Mouse (Mus musculus): Measurements from ENCODE around the gene Catsper1. TPM values are rescaled to one million over a fixed set of nuclear protein-coding genes. Genes with fewer than 3 reads are reported as not detected.

Catsper1 gene
- polyA plus RNA-seq, 1 experiment from 2014 or later: not detected

DNA sequence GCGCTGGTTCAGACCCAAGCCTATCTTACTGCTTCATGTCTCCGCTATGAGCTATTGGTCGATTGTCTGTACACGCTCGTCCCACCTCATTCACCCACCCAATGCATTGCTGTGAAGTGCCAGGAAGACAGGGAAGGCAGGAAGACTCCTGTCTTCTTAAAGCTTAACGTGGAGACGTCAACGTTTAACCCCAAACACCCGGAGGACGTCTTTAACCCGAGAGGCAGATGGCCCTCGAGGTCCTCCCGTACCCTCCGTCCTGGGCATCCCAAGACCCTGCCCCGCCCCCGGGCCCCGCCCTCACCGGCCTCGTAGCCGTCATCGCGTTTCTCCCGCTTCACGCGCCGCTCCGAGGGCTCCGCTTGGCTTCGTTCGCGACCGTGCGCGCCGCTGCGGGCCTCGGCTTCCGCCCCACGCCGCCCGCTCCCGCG lies 52.5 kb downstream of the Catsper1 start:
- ATAC-seq: peak; percentile 46
- H3K4me3 ChIP-seq: peak overlapping the region; percentile 100
- under 1% methylated on average over 37 of the region's 43 CpGs for WGBS
- no peaks in the 10 kb centered on the region for H3K9me3 ChIP-seq (replicated peaks)
- peak overlapping the region; percentile 93 for H3K9ac ChIP-seq
- peaks cover 34% of the 10 kb centered on the region for H3K36me3 ChIP-seq (ENCODE audit: poor library complexity, severe bottlenecking)
- H3K4me2 ChIP-seq: peak overlapping the region; percentile 98
- no peaks in the 10 kb centered on the region for H3K27me3 ChIP-seq
- peak overlapping the region; percentile 78 for H3K27ac ChIP-seq
- peaks cover 40% of the 10 kb centered on the region for H3K4me1 ChIP-seq

DNA sequence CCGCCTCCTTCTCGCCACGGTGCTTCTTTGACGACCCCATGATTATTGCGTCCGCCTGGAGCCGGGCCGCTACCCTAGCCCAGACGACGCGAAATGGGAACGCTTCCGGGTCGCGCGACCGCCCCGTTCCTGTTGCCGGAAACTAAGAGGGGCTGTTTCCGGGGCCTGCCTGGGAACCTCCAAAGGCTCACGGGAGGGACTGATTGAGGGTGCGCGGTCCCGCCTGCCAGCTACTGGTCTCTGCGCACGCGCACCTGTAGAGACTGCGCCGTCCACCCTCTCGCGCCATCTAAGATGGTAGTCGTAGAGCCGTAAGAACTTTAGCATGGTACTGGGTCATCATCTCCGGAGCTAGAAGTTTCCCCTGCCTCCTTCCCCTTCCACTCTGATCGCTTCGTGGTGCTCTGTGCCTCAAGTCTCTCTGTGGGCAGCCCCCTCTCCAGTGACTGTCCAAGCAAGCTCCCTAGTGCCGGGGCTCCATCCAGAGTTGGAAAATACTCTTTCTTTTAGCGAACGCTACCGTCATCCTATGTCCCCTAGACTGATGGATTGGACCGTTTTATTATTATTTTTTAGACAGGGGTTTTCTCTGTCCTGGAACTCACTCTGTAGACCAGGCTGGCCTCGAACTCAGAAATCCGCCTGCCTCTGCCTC lies 53.2 kb downstream of the Catsper1 start, which contains the start of gene Sart1:
TSS of gene Sart1 (minus strand) at position 116 of the 655 bp plus-strand sequence.
- H3K27ac ChIP-seq: peak within 1 kb of the TSS; percentile 78
- no peaks in the 10 kb centered on the region for H3K27me3 ChIP-seq
- 2% methylated on average over 43 of the region's 43 CpGs for WGBS
- H3K4me1 ChIP-seq: peaks cover 42% of the 10 kb centered on the region
- H3K4me3 ChIP-seq: peak within 1 kb of the TSS; percentile 100
- ATAC-seq: peak; percentile 98
- no peaks in the 10 kb centered on the region for H3K9me3 ChIP-seq (replicated peaks)
- H3K9ac ChIP-seq: peak within 1 kb of the TSS; percentile 93
- H3K4me2 ChIP-seq: peak within 1 kb of the TSS; percentile 98
- peaks cover 27% of the 10 kb centered on the region for H3K36me3 ChIP-seq (ENCODE audit: poor library complexity, severe bottlenecking)

DNA sequence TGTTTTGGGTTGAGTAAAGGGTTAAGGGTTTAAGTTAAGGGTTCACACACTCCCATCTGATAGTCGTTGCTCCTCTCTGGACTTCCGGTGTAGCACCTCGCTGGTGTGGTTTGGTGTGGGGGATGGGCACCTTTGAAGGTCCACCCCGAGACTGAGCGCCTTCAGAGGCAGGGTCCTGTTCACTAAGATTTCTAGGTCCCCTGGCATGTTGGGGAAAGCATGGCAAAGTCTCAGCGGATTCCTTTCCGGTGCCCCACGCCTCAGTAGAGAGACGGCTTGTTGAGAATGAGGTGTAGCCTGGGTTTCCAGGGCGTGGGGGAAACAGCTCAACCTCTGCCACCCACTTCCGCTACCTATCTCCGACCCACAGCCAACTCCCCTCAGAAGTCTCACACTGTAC lies 54.1 kb downstream of the Catsper1 start:
- ATAC-seq: no peak
- peak overlapping the region; percentile 52 for H3K9ac ChIP-seq
- H3K4me1 ChIP-seq: peaks cover 42% of the 10 kb centered on the region
- H3K27me3 ChIP-seq: no peaks in the 10 kb centered on the region
- 62% methylated on average over 12 of the region's 12 CpGs for WGBS
- H3K36me3 ChIP-seq (ENCODE audit: poor library complexity, severe bottlenecking): peaks cover 17% of the 10 kb centered on the region
- H3K4me2 ChIP-seq: peak overlapping the region; percentile 98
- no peak overlapping the region for H3K27ac ChIP-seq
- H3K9me3 ChIP-seq (replicated peaks): no peaks in the 10 kb centered on the region
- H3K4me3 ChIP-seq: peak overlapping the region; percentile 100

DNA sequence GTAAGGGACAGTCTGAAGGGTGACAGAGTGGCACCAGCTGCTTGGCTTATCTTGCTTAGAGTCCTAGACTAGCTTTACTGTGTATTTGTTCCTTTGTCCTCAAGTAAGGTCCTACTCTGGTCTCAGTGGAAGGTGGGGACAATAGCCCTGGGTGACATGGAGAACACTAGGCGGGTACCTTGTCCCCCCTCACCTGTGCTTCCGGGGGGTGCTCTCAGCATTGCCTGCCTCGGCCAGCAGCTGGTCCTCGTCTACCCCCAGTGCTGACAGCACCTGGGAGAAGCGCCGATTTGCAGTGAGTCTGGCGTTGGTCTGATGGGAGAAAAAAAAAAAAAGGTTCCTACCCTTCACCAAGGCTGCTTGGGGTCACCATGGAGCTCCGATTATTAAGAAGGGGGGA lies 54.9 kb downstream of the Catsper1 start:
- no peaks in the 10 kb centered on the region for H3K27me3 ChIP-seq
- no peaks in the 10 kb centered on the region for H3K9me3 ChIP-seq (replicated peaks)
- H3K36me3 ChIP-seq (ENCODE audit: poor library complexity, severe bottlenecking): peaks cover 10% of the 10 kb centered on the region
- peak overlapping the region; percentile 98; the same call in 1 of the 2 replicates for H3K4me2 ChIP-seq
- H3K9ac ChIP-seq: 0 out of 2 replicates have a peak overlapping the region, but pooled peaks have one; percentile 52
- ATAC-seq: no peak
- peaks cover 42% of the 10 kb centered on the region for H3K4me1 ChIP-seq
- no peak overlapping the region for H3K27ac ChIP-seq
- H3K4me3 ChIP-seq: 0 out of 2 replicates have a peak overlapping the region, but pooled peaks have one; percentile 100
- WGBS: 87% methylated on average over 8 of the region's 8 CpGs

DNA sequence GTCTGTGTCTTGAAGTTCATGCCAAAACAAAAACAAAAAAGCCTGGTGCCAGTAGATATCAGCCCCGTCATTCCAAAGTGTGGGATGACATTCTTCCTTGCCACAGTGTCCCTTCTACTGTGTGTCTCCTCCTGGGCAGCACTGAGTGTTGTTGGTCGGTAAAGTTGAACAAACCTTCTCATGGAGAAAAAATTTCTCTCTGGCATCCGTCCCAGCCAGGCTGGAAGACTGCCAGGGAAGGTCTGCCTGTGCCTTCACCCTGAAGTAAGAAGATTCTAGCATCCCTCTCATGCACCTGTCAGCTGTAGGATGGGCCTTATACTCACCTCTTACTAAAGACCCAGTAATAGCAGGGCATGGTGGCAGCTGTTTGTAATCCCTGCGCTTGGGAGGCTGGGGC lies 57.4 kb downstream of the Catsper1 start:
- Histone ChIP-seq H3K4me3 (no peak overlapping the region), H3K27ac (no peak overlapping the region; the same call in 1 of the 2 replicates), H3K4me2 (no peak overlapping the region), H3K27me3 (no peaks in the 10 kb centered on the region), H3K4me1 (peaks cover 25% of the 10 kb centered on the region), H3K9me3 (replicated peaks) (no peaks in the 10 kb centered on the region), H3K9ac (no peak overlapping the region), H3K36me3 (ENCODE audit: poor library complexity, severe bottlenecking) (no peaks in the 10 kb centered on the region)
- ATAC-seq: no peak
- WGBS: 47% methylated on average over 4 of the region's 4 CpGs

Other genes starting within 250 kb of the Catsper1 start
- 62.4 and 71.4 TPM in 2 replicates for gene Yif1a, start 247.2 kb upstream of the Catsper1 start, polyA plus RNA-seq (2015; fragmentation: Nextera tagmentation; extraction: Ambion mirVana)
- gene Cnih2, start 237.2 kb upstream of the Catsper1 start, polyA plus RNA-seq (2015; fragmentation: Nextera tagmentation; extraction: Ambion mirVana): 208 and 212 TPM in 2 replicates
- gene Rab1b, start 228.7 kb upstream of the Catsper1 start, polyA plus RNA-seq (2015; fragmentation: Nextera tagmentation; extraction: Ambion mirVana): 235 and 252 TPM in 2 replicates
- gene Klc2, start 217.2 kb upstream of the Catsper1 start, polyA plus RNA-seq (2015; fragmentation: Nextera tagmentation; extraction: Ambion mirVana): 41.1 and 43.6 TPM in 2 replicates
- 20.2 and 21.4 TPM in 2 replicates for gene Pacs1, start 62.6 kb upstream of the Catsper1 start, polyA plus RNA-seq (2015; fragmentation: Nextera tagmentation; extraction: Ambion mirVana)
- gene Sf3b2, start 40.3 kb upstream of the Catsper1 start, polyA plus RNA-seq (2015; fragmentation: Nextera tagmentation; extraction: Ambion mirVana): 428 and 432 TPM in 2 replicates
- gene Gal3st3, start 37.4 kb upstream of the Catsper1 start, polyA plus RNA-seq (2015; fragmentation: Nextera tagmentation; extraction: Ambion mirVana): 21.3 and 22.6 TPM in 2 replicates
- gene Cst6, start 13.8 kb downstream of the Catsper1 start, polyA plus RNA-seq (2015; fragmentation: Nextera tagmentation; extraction: Ambion mirVana): 1.5 and 1.9 TPM in 2 replicates
- 64.3 and 69.5 TPM in 2 replicates for gene Eif1ad, start 31.0 kb downstream of the Catsper1 start, polyA plus RNA-seq (2015; fragmentation: Nextera tagmentation; extraction: Ambion mirVana)
- gene Banf1, start 31.4 kb downstream of the Catsper1 start, polyA plus RNA-seq (2015; fragmentation: Nextera tagmentation; extraction: Ambion mirVana): 479 and 496 TPM in 2 replicates
- 85.3 and 88.4 TPM in 2 replicates for gene Sart1, start 53.0 kb downstream of the Catsper1 start, polyA plus RNA-seq (2015; fragmentation: Nextera tagmentation; extraction: Ambion mirVana)
- 0.39 TPM in 1 of 2 replicates, not detected in the other for gene Tsga10ip, start 66.8 kb downstream of the Catsper1 start, polyA plus RNA-seq (2015; fragmentation: Nextera tagmentation; extraction: Ambion mirVana)
- gene Drap1, start 89.2 kb downstream of the Catsper1 start, polyA plus RNA-seq (2015; fragmentation: Nextera tagmentation; extraction: Ambion mirVana): 291 and 298 TPM in 2 replicates
- gene AI837181, start 89.4 kb downstream of the Catsper1 start, polyA plus RNA-seq (2015; fragmentation: Nextera tagmentation; extraction: Ambion mirVana): 40.6 and 44.4 TPM in 2 replicates
- gene Fosl1, start 111.8 kb downstream of the Catsper1 start, polyA plus RNA-seq (2015; fragmentation: Nextera tagmentation; extraction: Ambion mirVana): not detected in 2 replicates
- 6.5 and 7.1 TPM in 2 replicates for gene Ccdc85b, start 122.2 kb downstream of the Catsper1 start, polyA plus RNA-seq (2015; fragmentation: Nextera tagmentation; extraction: Ambion mirVana)
- 153 and 155 TPM in 2 replicates for gene Fibp, start 124.9 kb downstream of the Catsper1 start, polyA plus RNA-seq (2015; fragmentation: Nextera tagmentation; extraction: Ambion mirVana)
- 4.4 and 5.4 TPM in 2 replicates for gene Ctsw, start 132.8 kb downstream of the Catsper1 start, polyA plus RNA-seq (2015; fragmentation: Nextera tagmentation; extraction: Ambion mirVana)
- gene Efemp2, start 138.2 kb downstream of the Catsper1 start, polyA plus RNA-seq (2015; fragmentation: Nextera tagmentation; extraction: Ambion mirVana): 30.7 and 31.1 TPM in 2 replicates
- 44.4 and 47.0 TPM in 2 replicates for gene Mus81, start 152.7 kb downstream of the Catsper1 start, polyA plus RNA-seq (2015; fragmentation: Nextera tagmentation; extraction: Ambion mirVana)
- 3,452 and 3,520 TPM in 2 replicates for gene Cfl1, start 154.7 kb downstream of the Catsper1 start, polyA plus RNA-seq (2015; fragmentation: Nextera tagmentation; extraction: Ambion mirVana)
- gene 1700020D05Rik, start 168.0 kb downstream of the Catsper1 start, polyA plus RNA-seq (2015; fragmentation: Nextera tagmentation; extraction: Ambion mirVana): 0.23 and 0.27 TPM in 2 replicates
- gene Snx32, start 174.8 kb downstream of the Catsper1 start, polyA plus RNA-seq (2015; fragmentation: Nextera tagmentation; extraction: Ambion mirVana): 41.4 and 44.4 TPM in 2 replicates
- gene Ovol1, start 224.9 kb downstream of the Catsper1 start, polyA plus RNA-seq (2015; fragmentation: Nextera tagmentation; extraction: Ambion mirVana): 0.06 TPM in 1 of 2 replicates, not detected in the other
- 1.4 and 1.7 TPM in 2 replicates for gene Ap5b1, start 232.3 kb downstream of the Catsper1 start, polyA plus RNA-seq (2015; fragmentation: Nextera tagmentation; extraction: Ambion mirVana)